Mouse (Mus musculus): ENCODE results near the gene Cyp4a12a. TPM values are rescaled to one million over a fixed set of nuclear protein-coding genes. Genes with fewer than 3 reads are reported as not detected.

The Cyp4a12a gene
- polyA plus RNA-seq (2015; fragmentation: Nextera tagmentation; extraction: Ambion mirVana) = not detected in 2 replicates

DNA sequence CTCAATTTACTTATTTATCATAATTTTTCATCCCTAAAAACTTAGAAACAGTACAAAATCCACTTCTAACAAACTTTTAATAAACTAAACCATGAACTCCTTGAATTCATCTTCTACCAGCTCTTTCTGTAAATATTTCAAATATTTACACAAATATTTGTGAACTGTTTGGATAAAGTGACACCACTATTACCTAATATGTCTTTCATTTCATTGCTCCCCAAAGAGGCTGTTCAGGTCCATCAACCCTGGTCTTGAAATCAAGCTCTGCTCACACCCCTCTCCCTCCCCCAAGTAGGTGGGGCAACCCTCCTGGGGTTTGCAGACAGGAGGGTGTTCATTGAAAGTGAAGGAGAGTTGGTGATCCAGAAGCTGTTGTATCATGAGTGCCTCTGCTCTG, at the start of gene Cyp4a12a:
Cyp4a12a (plus strand) TSS at position 301 of the 400 bp plus-strand sequence.

Other genes with a start within 250 kb of the Cyp4a12a start
- gene Tal1, start 242.6 kb upstream of the Cyp4a12a start, polyA plus RNA-seq (2015; fragmentation: Nextera tagmentation; extraction: Ambion mirVana) = 0.18 and 0.39 TPM in 2 replicates
- 57.7 and 58.1 TPM in 2 replicates for gene Pdzk1ip1, start 210.3 kb upstream of the Cyp4a12a start, polyA plus RNA-seq (2015; fragmentation: Nextera tagmentation; extraction: Ambion mirVana)
- not detected in 2 replicates for gene Cyp4x1, start 164.8 kb upstream of the Cyp4a12a start, polyA plus RNA-seq (2015; fragmentation: Nextera tagmentation; extraction: Ambion mirVana)
- gene Cyp4a29, start 57.0 kb upstream of the Cyp4a12a start, polyA plus RNA-seq (2015; fragmentation: Nextera tagmentation; extraction: Ambion mirVana) = not detected in 2 replicates
- gene Cyp4a12b, start 112.6 kb downstream of the Cyp4a12a start, polyA plus RNA-seq (2015; fragmentation: Nextera tagmentation; extraction: Ambion mirVana) = not detected in 2 replicates
- not detected in 2 replicates for gene Cyp4a30b, start 153.6 kb downstream of the Cyp4a12a start, polyA plus RNA-seq (2015; fragmentation: Nextera tagmentation; extraction: Ambion mirVana)
- 0.08 and 0.87 TPM in 2 replicates for gene Cyp4a14, start 197.1 kb downstream of the Cyp4a12a start, polyA plus RNA-seq (2015; fragmentation: Nextera tagmentation; extraction: Ambion mirVana)
- 0.10 and 0.28 TPM in 2 replicates for gene Cyp4a10, start 219.2 kb downstream of the Cyp4a12a start, polyA plus RNA-seq (2015; fragmentation: Nextera tagmentation; extraction: Ambion mirVana)

Measured in urinary bladder, postnatal 0 days (tissue).